Comparison of ENCODE assay signal across 13 mouse cellular contexts in genomic region chr7:16557783-16558538, GRCm38 (mm10). TPM values are rescaled to one million over a fixed set of nuclear protein-coding genes. Genes with fewer than 3 reads are reported as not detected.
A peak's percentile ranks its signal among the peaks of the same experiment; 100 is the strongest.
DNase-seq lines count a peak whose midpoint lies in the region; ATAC-seq and TF ChIP-seq lines count a peak whose summit lies in the region.
"Had no signal": no experiment of that assay in that cellular context is flagged by ENCODE, and none has a peak within 500 bp of the region (broad histone marks: within the 10 kb centered on the region; RNA-seq: fewer than 3 reads in every experiment).

No protein-coding gene starts in this region.

- no peak for DNase-seq in midbrain, embryonic 11.5 days (ENCODE audit: low spot score, missing footprints)
- peak; percentile 29 for DNase-seq in CH12.LX (ENCODE audit: extremely low read depth)
- no peak for DNase-seq in gastrocnemius, postnatal 14 days
- DNase-seq in ovary, postnatal 14 days (ENCODE audit: low spot score) = no peak
- DNase-seq: heart, postnatal 4 days; kidney, adult 8-10 months; left cerebral cortex, postnatal 4 days; liver, embryonic 13.5 days; lung, postnatal 10 days had no signal

- peaks cover 27% of the 10 kb centered on the region for H3K4me1 ChIP-seq in forebrain, embryonic 13.5 days
- peaks cover 29% of the 10 kb centered on the region for H3K4me1 ChIP-seq in forebrain, embryonic 15.5 days
- peaks cover 26% of the 10 kb centered on the region for H3K4me1 ChIP-seq in midbrain, embryonic 16.5 days (ENCODE audit: control insufficient read depth, insufficient read depth, low read length)
- H3K4me1 ChIP-seq in midbrain, embryonic 11.5 days (ENCODE audit: control insufficient read depth, insufficient read depth, low read length) = no peaks in the 10 kb centered on the region
- H3K4me1 ChIP-seq in CH12.LX (ENCODE audit: control insufficient read depth in 1 of 2, insufficient read depth in 2 of 2) = peaks cover 4 to 46% of the 10 kb centered on the region in 2 experiments; a peak in 3 of 4 replicates

- no peak overlapping the region for H3K4me3 ChIP-seq in forebrain, embryonic 13.5 days
- no peak overlapping the region for H3K4me3 ChIP-seq in forebrain, embryonic 15.5 days
- H3K4me3 ChIP-seq in midbrain, embryonic 16.5 days (ENCODE audit: low read depth, low read length) = no peak overlapping the region
- no peak overlapping the region for H3K4me3 ChIP-seq in midbrain, embryonic 11.5 days (ENCODE audit: low read depth, low read length)
- H3K4me3 ChIP-seq in CH12.LX (replicated peaks in 1 of 3; ENCODE audit: low read depth in 2 of 3, low read length in 2 of 3, poor library complexity in 1 of 3) = no peak overlapping the region
- H3K4me3 ChIP-seq: liver, embryonic 13.5 days had no signal

- H3K9me3 ChIP-seq in forebrain, embryonic 13.5 days (replicated peaks) = no peaks in the 10 kb centered on the region
- no peaks in the 10 kb centered on the region for H3K9me3 ChIP-seq in forebrain, embryonic 15.5 days
- no peaks in the 10 kb centered on the region for H3K9me3 ChIP-seq in midbrain, embryonic 16.5 days (replicated peaks; ENCODE audit: control insufficient read depth, low read length, poor library complexity, severe bottlenecking)
- no peaks in the 10 kb centered on the region for H3K9me3 ChIP-seq in midbrain, embryonic 11.5 days (ENCODE audit: control insufficient read depth, low read length)
- H3K9me3 ChIP-seq in CH12.LX (replicated peaks; ENCODE audit: low read length) = no peaks in the 10 kb centered on the region
- H3K9me3 ChIP-seq: liver, embryonic 13.5 days had no signal

- no peak for ATAC-seq in forebrain, embryonic 13.5 days
- no peak for ATAC-seq in forebrain, embryonic 15.5 days (replicated peaks)
- no peak for ATAC-seq in midbrain, embryonic 16.5 days
- ATAC-seq in midbrain, embryonic 11.5 days (ENCODE audit: low FRiP score) = no peak
- peak; percentile 92 to 93 for ATAC-seq in hematopoietic stem cell, adult 5-6 weeks (replicated peaks in 1 of 2; ENCODE audit: insufficient read depth in 1 of 2, low FRiP score in 2 of 2, low TSS enrichment in 1 of 2, low read depth in 1 of 2, poor library complexity in 2 of 2, severe bottlenecking in 2 of 2)

- no peak for TF ChIP-seq POLR2A in CH12.LX (IDR thresholded peaks at IDR 0.05; ENCODE audit: low read depth, low read length)

- intact Hi-C loops in gastrocnemius, postnatal 14 days (cut with DNase I; ENCODE audit: low total_unique reads) = no loop called here

- peaks cover 40% of the 10 kb centered on the region for H3K36me3 ChIP-seq in forebrain, embryonic 13.5 days (ENCODE audit: poor library complexity, severe bottlenecking)
- peaks cover 25% of the 10 kb centered on the region for H3K36me3 ChIP-seq in forebrain, embryonic 15.5 days
- H3K36me3 ChIP-seq in midbrain, embryonic 16.5 days (ENCODE audit: control insufficient read depth, insufficient read depth, low read length) = peaks cover 10% of the 10 kb centered on the region
- H3K36me3 ChIP-seq in midbrain, embryonic 11.5 days (ENCODE audit: control insufficient read depth, insufficient read depth, low read length) = peaks cover 18% of the 10 kb centered on the region; the same call in 1 of the 2 replicates
- peaks cover 20 to 67% of the 10 kb centered on the region in 2 experiments for H3K36me3 ChIP-seq in CH12.LX (replicated peaks in 1 of 2; ENCODE audit: control insufficient read depth in 1 of 2, insufficient read depth in 1 of 2, low read length in 1 of 2)

- in situ Hi-C loops in CH12.LX (cut with MboI; ENCODE audit: low pct_ligation_motif_present, low pct_unique_long_range_greater_than_20kb, low sequenced_read_pairs) = no loop called here

- dilution Hi-C loops in CH12.LX (cut with MboI; ENCODE audit: extremely low pct_ligation_motif_present, extremely low pct_unique_long_range_greater_than_20kb, low sequenced_read_pairs) = no loop called here

- TF ChIP-seq EP300 in CH12.LX (IDR thresholded peaks at IDR 0.05; ENCODE audit: low read length) = no peak

- H3K79me2 ChIP-seq in CH12.LX (replicated peaks; ENCODE audit: control insufficient read depth, extremely low read depth, insufficient read depth, poor library complexity, severe bottlenecking) = no peaks in the 10 kb centered on the region; the same call in 1 of the 2 replicates

- no peak for TF ChIP-seq RAD21 in CH12.LX (IDR thresholded peaks at IDR 0.05; ENCODE audit: low read depth, low read length)

- H3K27ac ChIP-seq in forebrain, embryonic 13.5 days = peak overlapping the region; percentile 20; the same call in 1 of the 2 replicates
- no peak overlapping the region for H3K27ac ChIP-seq in forebrain, embryonic 15.5 days (replicated peaks)
- H3K27ac ChIP-seq in midbrain, embryonic 16.5 days (ENCODE audit: low read length) = peak overlapping the region; percentile 24; the same call in 1 of the 2 replicates
- H3K27ac ChIP-seq in midbrain, embryonic 11.5 days (ENCODE audit: low read depth, low read length) = no peak overlapping the region
- H3K27ac ChIP-seq in CH12.LX (ENCODE audit: insufficient read depth, low read depth) = no peak overlapping the region
- H3K27ac ChIP-seq: liver, embryonic 13.5 days had no signal

- no peak for TF ChIP-seq CTCF in CH12.LX (conservative IDR thresholded peaks at IDR 0.05 in 1 of 2, IDR thresholded peaks at IDR 0.05 in 1 of 2; ENCODE audit: low read depth in 2 of 2, low read length in 2 of 2)

- no peak overlapping the region for H3K9ac ChIP-seq in forebrain, embryonic 13.5 days
- H3K9ac ChIP-seq in forebrain, embryonic 15.5 days (replicated peaks) = no peak overlapping the region
- H3K9ac ChIP-seq in midbrain, embryonic 16.5 days (ENCODE audit: low read depth, low read length) = no peak overlapping the region
- no peak overlapping the region for H3K9ac ChIP-seq in midbrain, embryonic 11.5 days (ENCODE audit: low read length)
- H3K9ac ChIP-seq in CH12.LX (ENCODE audit: insufficient read depth, low read depth) = no peak overlapping the region
- H3K9ac ChIP-seq: liver, embryonic 13.5 days had no signal

- no peak overlapping the region for H3K4me2 ChIP-seq in forebrain, embryonic 13.5 days
- no peak overlapping the region for H3K4me2 ChIP-seq in forebrain, embryonic 15.5 days (replicated peaks)
- H3K4me2 ChIP-seq in midbrain, embryonic 16.5 days (ENCODE audit: low read length) = no peak overlapping the region
- no peak overlapping the region for H3K4me2 ChIP-seq in midbrain, embryonic 11.5 days
- no peak overlapping the region for H3K4me2 ChIP-seq in CH12.LX (ENCODE audit: insufficient read depth, low read depth, poor library complexity, severe bottlenecking)
- H3K4me2 ChIP-seq: liver, embryonic 13.5 days had no signal

- 37% methylated on average over 9 of the region's 9 CpGs for WGBS in forebrain, embryonic 13.5 days
- WGBS in forebrain, embryonic 15.5 days = 24% methylated on average over 9 of the region's 9 CpGs
- WGBS in midbrain, embryonic 16.5 days = 59% methylated on average over 9 of the region's 9 CpGs
- WGBS in midbrain, embryonic 11.5 days = 81% methylated on average over 9 of the region's 9 CpGs

- H3K27me3 ChIP-seq in forebrain, embryonic 13.5 days = no peaks in the 10 kb centered on the region
- H3K27me3 ChIP-seq in forebrain, embryonic 15.5 days = no peaks in the 10 kb centered on the region
- H3K27me3 ChIP-seq in midbrain, embryonic 16.5 days (ENCODE audit: control insufficient read depth, insufficient read depth, low read depth, low read length) = no peaks in the 10 kb centered on the region
- H3K27me3 ChIP-seq in midbrain, embryonic 11.5 days (ENCODE audit: control insufficient read depth, insufficient read depth, low read length) = no peaks in the 10 kb centered on the region
- no peaks in the 10 kb centered on the region for H3K27me3 ChIP-seq in CH12.LX (replicated peaks)
- H3K27me3 ChIP-seq: liver, embryonic 13.5 days had no signal

TF ChIP-seq in CH12.LX, 34 proteins besides CTCF, POLR2A, EP300 and RAD21:
- TF ChIP-seq IRF4 (IDR thresholded peaks at IDR 0.05; ENCODE audit: low read depth, low read length) (no peak), ZNF384 (IDR thresholded peaks at IDR 0.05; ENCODE audit: low read depth, low read length) (0 out of 2 replicates have a peak, but pooled peaks have one; percentile 16)

RNA-seq across cellular contexts. Expression of gene Arhgap35, which starts 56.8 kb away (rescaled TPM):
- 29.1 and 34.1 TPM in 2 replicates for polyA plus RNA-seq in forebrain, embryonic 13.5 days (2015; fragmentation: Nextera tagmentation; extraction: Ambion mirVana)
- polyA plus RNA-seq in forebrain, embryonic 15.5 days (2015; fragmentation: Nextera tagmentation; extraction: Ambion mirVana) = 37.5 and 38.9 TPM in 2 replicates
- polyA plus RNA-seq in midbrain, embryonic 16.5 days (2015; fragmentation: Nextera tagmentation; extraction: Ambion mirVana) = 32.2 and 34.7 TPM in 2 replicates
- polyA plus RNA-seq in midbrain, embryonic 11.5 days (2014; fragmentation: Nextera tagmentation; extraction: Ambion mirVana) = 32.5 and 33.3 TPM in 2 replicates
- total RNA-seq in CH12.LX (2012; rRNA removed) (5.2 and 5.3 TPM in 2 replicates), CH12.LX (2014; rRNA removed) (2.7 and 3.0 TPM in 2 replicates)
- polyA plus RNA-seq in CH12.LX (2012; ENCODE audit: insufficient read length, low read depth) = 6.0 and 7.2 TPM in 2 replicates
- total RNA-seq in hematopoietic stem cell, adult 5-6 weeks (2017) = 16.3 and 16.8 TPM in 2 replicates
- total RNA-seq in gastrocnemius, postnatal 14 days (2021) = 10 to 100 TPM; 18.8 to 23.1 TPM

Comparison
In these comparisons a context has a peak if more than half of its experiments do, and no peak if none do; other contexts are left out.
1. H3K27ac ChIP-seq: peak in forebrain, embryonic 13.5 days (single experiment) and midbrain, embryonic 16.5 days (single experiment); none in forebrain, embryonic 15.5 days (single experiment), midbrain, embryonic 11.5 days (single experiment) and CH12.LX (single experiment).
2. ATAC-seq: peak in hematopoietic stem cell, adult 5-6 weeks (2 of 2); none in forebrain, embryonic 13.5 days (single experiment), forebrain, embryonic 15.5 days (single experiment), midbrain, embryonic 16.5 days (single experiment) and midbrain, embryonic 11.5 days (single experiment).